Mouse (Mus musculus): ENCODE results near the gene Prc1. TPM values are rescaled to one million over a fixed set of nuclear protein-coding genes. Genes with fewer than 3 reads are reported as not detected.

Prc1 gene
- polyA plus RNA-seq, 1 experiment from 2014 or later: 57.6 TPM

GRCm38 (mm10) chr7:80342858-80343257, 48.6 kb downstream of the Prc1 start, which contains the start of gene Hddc3:
TSS of gene Hddc3 (plus strand) at chr7:80343104.
- peak; percentile 94 for DNase-seq
- no peaks in the 10 kb centered on the region for H3K9me3 ChIP-seq (ENCODE audit: low read length)
- WGBS (ENCODE audit: insufficient replicate concordance): 1% methylated on average over 25 of the region's 25 CpGs
- TF ChIP-seq EP300 (IDR thresholded peaks at IDR 0.05; ENCODE audit: low read depth): no peak
- peak; percentile 87 for TF ChIP-seq CTCF (IDR thresholded peaks at IDR 0.05; ENCODE audit: low read depth)
- H3K4me1 ChIP-seq (ENCODE audit: insufficient read depth): peaks cover 35% of the 10 kb centered on the region
- H3K27ac ChIP-seq (ENCODE audit: low read depth): peak within 1 kb of the TSS; percentile 56; the same call in 1 of the 2 replicates
- ATAC-seq: peak; percentile 46
- H3K27me3 ChIP-seq (ENCODE audit: insufficient read depth, low read length): no peaks in the 10 kb centered on the region
- peak within 1 kb of the TSS; percentile 81 for H3K9ac ChIP-seq (replicated peaks)
- peak within 1 kb of the TSS; percentile 61 for H3K4me3 ChIP-seq (ENCODE audit: low read depth, low read length)
- H3K4me2 ChIP-seq (ENCODE audit: low read depth, low read length): peak within 1 kb of the TSS; percentile 95
- H3K36me3 ChIP-seq (replicated peaks; ENCODE audit: insufficient read depth, low read length): no peaks in the 10 kb centered on the region

GRCm38 (mm10) chr7:80343270-80344018, 49.2 kb downstream of the Prc1 start:
- Histone ChIP-seq H3K4me2 (ENCODE audit: low read depth, low read length) (peak overlapping the region; percentile 95), H3K9me3 (ENCODE audit: low read length) (no peaks in the 10 kb centered on the region), H3K27me3 (ENCODE audit: insufficient read depth, low read length) (no peaks in the 10 kb centered on the region), H3K27ac (ENCODE audit: low read depth) (peak overlapping the region; percentile 56; the same call in 1 of the 2 replicates), H3K4me3 (ENCODE audit: low read depth, low read length) (peak overlapping the region; percentile 61), H3K4me1 (ENCODE audit: insufficient read depth) (peaks cover 35% of the 10 kb centered on the region), H3K36me3 (replicated peaks; ENCODE audit: insufficient read depth, low read length) (no peaks in the 10 kb centered on the region), H3K9ac (replicated peaks) (peak overlapping the region; percentile 81)
- no peak for ATAC-seq
- TF ChIP-seq EP300 (IDR thresholded peaks at IDR 0.05; ENCODE audit: low read depth): no peak
- no peak for TF ChIP-seq CTCF (IDR thresholded peaks at IDR 0.05; ENCODE audit: low read depth)
- no peak for DNase-seq
- 24% methylated on average over 19 of the region's 19 CpGs for WGBS (ENCODE audit: insufficient replicate concordance)

GRCm38 (mm10) chr7:80346173-80346572, 51.9 kb downstream of the Prc1 start:
- 0 out of 2 replicates have a peak, but pooled peaks cover 2% of the 10 kb centered on the region for H3K36me3 ChIP-seq (replicated peaks; ENCODE audit: insufficient read depth, low read length)
- H3K4me2 ChIP-seq (ENCODE audit: low read depth, low read length): no peak overlapping the region
- no peak overlapping the region for H3K4me3 ChIP-seq (ENCODE audit: low read depth, low read length)
- 84% methylated on average over 9 of the region's 9 CpGs for WGBS (ENCODE audit: insufficient replicate concordance)
- no peaks in the 10 kb centered on the region for H3K27me3 ChIP-seq (ENCODE audit: insufficient read depth, low read length)
- no peak overlapping the region for H3K9ac ChIP-seq (replicated peaks)
- TF ChIP-seq CTCF (IDR thresholded peaks at IDR 0.05; ENCODE audit: low read depth): no peak
- no peak for TF ChIP-seq EP300 (IDR thresholded peaks at IDR 0.05; ENCODE audit: low read depth)
- ATAC-seq (no peak), DNase-seq (no peak)
- no peaks in the 10 kb centered on the region for H3K9me3 ChIP-seq (ENCODE audit: low read length)
- H3K4me1 ChIP-seq (ENCODE audit: insufficient read depth): peaks cover 22% of the 10 kb centered on the region
- no peak overlapping the region for H3K27ac ChIP-seq (ENCODE audit: low read depth)

GRCm38 (mm10) chr7:80346830-80347229, 52.6 kb downstream of the Prc1 start:
- DNase-seq (no peak), ATAC-seq (no peak; the same call in 1 of the 2 replicates)
- Histone ChIP-seq H3K4me1 (ENCODE audit: insufficient read depth) (peaks cover 21% of the 10 kb centered on the region), H3K4me3 (ENCODE audit: low read depth, low read length) (no peak overlapping the region), H3K36me3 (replicated peaks; ENCODE audit: insufficient read depth, low read length) (0 out of 2 replicates have a peak, but pooled peaks cover 7% of the 10 kb centered on the region), H3K4me2 (ENCODE audit: low read depth, low read length) (no peak overlapping the region), H3K9me3 (ENCODE audit: low read length) (no peaks in the 10 kb centered on the region), H3K27ac (ENCODE audit: low read depth) (no peak overlapping the region), H3K27me3 (ENCODE audit: insufficient read depth, low read length) (no peaks in the 10 kb centered on the region), H3K9ac (replicated peaks) (no peak overlapping the region)
- WGBS (ENCODE audit: insufficient replicate concordance): 49% methylated on average over 5 of the region's 5 CpGs
- TF ChIP-seq CTCF (IDR thresholded peaks at IDR 0.05; ENCODE audit: low read depth): no peak
- TF ChIP-seq EP300 (IDR thresholded peaks at IDR 0.05; ENCODE audit: low read depth): no peak

- H3K4me1 ChIP-seq (ENCODE audit: insufficient read depth): peaks cover 16% of the 10 kb centered on the region
- no peak overlapping the region for H3K9ac ChIP-seq (replicated peaks)
- no peak overlapping the region for H3K27ac ChIP-seq (ENCODE audit: low read depth)
- 72% methylated on average over 13 of the region's 13 CpGs for WGBS (ENCODE audit: insufficient replicate concordance)
- ATAC-seq (no peak), DNase-seq (no peak)
- H3K4me2 ChIP-seq (ENCODE audit: low read depth, low read length): no peak overlapping the region
- H3K27me3 ChIP-seq (ENCODE audit: insufficient read depth, low read length): no peaks in the 10 kb centered on the region
- no peaks in the 10 kb centered on the region for H3K9me3 ChIP-seq (ENCODE audit: low read length)
- H3K36me3 ChIP-seq (replicated peaks; ENCODE audit: insufficient read depth, low read length): peaks cover 11% of the 10 kb centered on the region
- H3K4me3 ChIP-seq (ENCODE audit: low read depth, low read length): no peak overlapping the region
- TF ChIP-seq CTCF (IDR thresholded peaks at IDR 0.05; ENCODE audit: low read depth): no peak
- TF ChIP-seq EP300 (IDR thresholded peaks at IDR 0.05; ENCODE audit: low read depth): no peak
These were observed 53.7 kb downstream of the Prc1 start for GRCm38 (mm10) chr7:80347670-80348586.

- H3K4me1 ChIP-seq (ENCODE audit: insufficient read depth): peaks cover 8% of the 10 kb centered on the region; the same call in 1 of the 2 replicates
- no peak overlapping the region for H3K9ac ChIP-seq (replicated peaks)
- ATAC-seq (no peak), DNase-seq (no peak)
- WGBS (ENCODE audit: insufficient replicate concordance): 41% methylated on average over 2 of the region's 2 CpGs
- H3K4me2 ChIP-seq (ENCODE audit: low read depth, low read length): no peak overlapping the region
- H3K9me3 ChIP-seq (ENCODE audit: low read length): no peaks in the 10 kb centered on the region
- no peaks in the 10 kb centered on the region for H3K27me3 ChIP-seq (ENCODE audit: insufficient read depth, low read length)
- TF ChIP-seq CTCF (IDR thresholded peaks at IDR 0.05; ENCODE audit: low read depth): no peak
- no peak for TF ChIP-seq EP300 (IDR thresholded peaks at IDR 0.05; ENCODE audit: low read depth)
- no peak overlapping the region for H3K4me3 ChIP-seq (ENCODE audit: low read depth, low read length)
- no peak overlapping the region for H3K27ac ChIP-seq (ENCODE audit: low read depth)
- peaks cover 17% of the 10 kb centered on the region for H3K36me3 ChIP-seq (replicated peaks; ENCODE audit: insufficient read depth, low read length)
These were observed 56.6 kb downstream of the Prc1 start for GRCm38 (mm10) chr7:80350808-80351207.

Data from liver, postnatal 0 days (tissue).